Mouse (Mus musculus) Patski (cell line): ENCODE results near the gene Sept9. TPM values are rescaled to one million over a fixed set of nuclear protein-coding genes. Genes with fewer than 3 reads are reported as not detected.

Experiments
- ATAC-seq: fragments of 100-300 bp; one replicate; pipeline ENCODE4 v1.8.0; 2021
- CTCF ChIA-PET: fragments of 350-600 bp; sonication (Branson Sonifier 250); formaldehyde crosslinking; loops from one replicate; lab custom pipeline; 2022; ENCODE audit warnings: inconsistent platforms; lab: Charles Lee
- POLR2A ChIA-PET: fragments of 350-600 bp; sonication (Branson Sonifier 250); formaldehyde crosslinking; loops from one replicate; lab custom pipeline; 2022; ENCODE audit warnings: antibody characterized with exemption, inconsistent platforms; lab: Charles Lee
- DNase-seq: peaks from one replicate; pipeline ENCODE4 v3.0.0-alpha.2; 2011; ENCODE audit warnings: low read depth, low spot score
- H3K27me3 ChIP-seq: fragments of 371-371 bp; one replicate; pipeline ENCODE4 v1.5.1; 2021
- CTCF ChIP-seq: fragments of 100-300 bp; IDR thresholded peaks from one replicate; pipeline ENCODE4 v1.5.1; 2021
- in situ Hi-C: fragments of 300-500 bp; cut with MboI; formaldehyde crosslinking; loops from 3 replicates; pipeline ENCODE4 v1.11.1; 2018; ENCODE audit warnings: low pct_unique_long_range_greater_than_20kb, mixed read lengths
- polyA plus RNA-seq: library from polyadenylated mRNA; unstranded; gene quantifications from one replicate; pipeline ENCODE4 v1.2.3, GENCODE M21; 2021

The Sept9 gene
- polyA plus RNA-seq, 1 experiment from 2014 or later = 87.6 TPM

GRCm38 (mm10) chr11:117194475-117194937 lies 5.0 kb upstream of the Sept9 start:
- DNase-seq (no peak), ATAC-seq (no peak)
- no peaks in the 10 kb centered on the region for H3K27me3 ChIP-seq
- in situ Hi-C loops = no loop called here
- POLR2A ChIA-PET = interaction anchor here (0.8 kb wide), 1 partner anchor 11 kb away, joined by 3 read pairs; no protein-coding TSS in a partner anchor
- CTCF ChIA-PET = no interaction called here
- TF ChIP-seq CTCF = no peak

DNA sequence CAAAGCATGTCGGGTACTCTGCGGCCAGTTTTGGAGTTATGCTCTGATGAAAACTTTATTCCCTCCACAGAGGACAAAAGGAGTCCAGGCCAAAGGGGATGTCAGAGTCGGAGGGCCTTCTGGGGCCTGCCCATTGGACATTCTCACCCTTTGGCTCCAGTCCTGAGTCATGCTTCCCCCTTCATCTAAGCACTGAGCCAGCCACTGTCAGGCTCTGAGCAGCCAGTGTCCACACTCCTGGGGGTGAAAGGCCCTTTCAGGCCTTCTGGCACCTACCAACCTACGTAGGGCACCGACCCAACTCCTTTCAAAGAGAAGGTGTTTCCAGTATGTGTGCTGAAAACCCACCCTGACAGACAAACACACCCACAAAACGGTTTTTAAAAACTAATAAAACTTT lies 3.8 kb upstream of the Sept9 start:
- in situ Hi-C loops = no loop called here
- TF ChIP-seq CTCF = no peak
- no peaks in the 10 kb centered on the region for H3K27me3 ChIP-seq
- CTCF ChIA-PET = interaction anchor here (0.7 kb wide), 1 partner anchor 8 kb away, joined by 3 read pairs; no protein-coding TSS in a partner anchor
- ATAC-seq (no peak), DNase-seq (no peak)
- POLR2A ChIA-PET = no interaction called here

DNA sequence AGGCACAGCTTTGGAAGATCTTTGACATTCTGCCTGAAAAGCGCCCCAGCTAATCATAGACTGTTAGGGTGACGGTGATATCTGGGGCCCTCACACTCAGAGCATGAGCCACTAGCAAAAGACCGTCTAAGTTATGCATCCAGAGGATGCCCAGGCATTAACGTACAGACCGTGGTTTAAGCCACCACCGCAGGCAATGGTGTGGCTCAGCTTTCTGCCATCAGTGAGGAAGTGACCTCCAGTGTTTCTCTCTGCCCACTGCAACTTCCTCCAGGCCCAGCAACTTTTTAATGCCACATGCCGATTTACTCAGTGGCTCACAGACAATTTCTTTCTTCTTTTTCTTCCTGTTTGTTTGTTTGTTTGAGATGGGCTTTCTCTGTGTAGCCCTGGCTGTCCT lies 2.8 kb upstream of the Sept9 start:
- DNase-seq (no peak), ATAC-seq (no peak)
- in situ Hi-C loops = no loop called here
- no peak for TF ChIP-seq CTCF
- ChIA-PET POLR2A (interaction anchor here (0.6 kb wide), 2 partner anchors 90 to 410 kb away, joined by 4 read pairs; no protein-coding TSS in a partner anchor), CTCF (no interaction called here)
- no peaks in the 10 kb centered on the region for H3K27me3 ChIP-seq

GRCm38 (mm10) chr11:117198122-117198521 lies 1.3 kb upstream of the Sept9 start:
- in situ Hi-C loops = no loop called here
- no peak for DNase-seq
- TF ChIP-seq CTCF = no peak
- ChIA-PET POLR2A (interaction anchor here (0.6 kb wide), 1 partner anchor 13 kb away, joined by 3 read pairs; no protein-coding TSS in a partner anchor), CTCF (no interaction called here)
- ATAC-seq = no peak
- H3K27me3 ChIP-seq = no peaks in the 10 kb centered on the region

GRCm38 (mm10) chr11:117201846-117202245 lies 2.4 kb downstream of the Sept9 start:
- in situ Hi-C loops = no loop called here
- POLR2A ChIA-PET = no interaction called here
- ATAC-seq (no peak), DNase-seq (no peak)
- TF ChIP-seq CTCF = no peak
- CTCF ChIA-PET = no interaction called here
- no peaks in the 10 kb centered on the region for H3K27me3 ChIP-seq

- POLR2A ChIA-PET = no interaction called here
- in situ Hi-C loops = no loop called here
- TF ChIP-seq CTCF = no peak
- CTCF ChIA-PET = interaction anchor here (1.5 kb wide), 1 partner anchor 23 kb away, joined by 6 read pairs; no protein-coding TSS in a partner anchor
- ATAC-seq = no peak
- no peaks in the 10 kb centered on the region for H3K27me3 ChIP-seq
- no peak for DNase-seq
Observed at GRCm38 (mm10) chr11:117204606-117205005, 5.1 kb downstream of the Sept9 start.

- DNase-seq = no peak
- in situ Hi-C loops = no loop called here
- no peak for TF ChIP-seq CTCF
- ChIA-PET POLR2A (no interaction called here), CTCF (interaction anchor here (1.5 kb wide), 1 partner anchor 23 kb away, joined by 6 read pairs; no protein-coding TSS in a partner anchor)
- peak; percentile 22 for ATAC-seq
- no peaks in the 10 kb centered on the region for H3K27me3 ChIP-seq
Observed at GRCm38 (mm10) chr11:117205042-117205441, 5.6 kb downstream of the Sept9 start.

DNA sequence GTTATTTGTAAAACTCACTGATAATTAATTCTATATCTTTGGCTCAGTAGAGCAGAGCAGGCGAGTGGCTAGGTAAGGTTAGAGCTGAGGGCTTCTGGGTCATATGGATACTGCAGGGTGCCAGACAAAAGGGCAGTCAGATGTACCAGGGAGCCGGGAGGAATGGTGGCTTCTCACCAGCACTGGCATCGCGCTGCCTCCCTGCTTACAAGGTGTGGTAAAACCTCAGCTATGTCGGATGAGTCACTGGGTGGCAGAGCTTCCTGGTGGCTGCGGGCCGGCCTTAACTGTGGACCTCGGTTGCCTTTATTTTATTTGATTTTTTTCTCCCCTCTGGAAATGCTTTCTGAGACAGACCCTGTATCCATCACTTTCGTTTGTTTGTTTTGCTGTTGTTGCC lies 6.0 kb downstream of the Sept9 start:
- ChIA-PET CTCF (interaction anchor here (1.5 kb wide), 1 partner anchor 22 kb away, joined by 6 read pairs; no protein-coding TSS in a partner anchor), POLR2A (interaction anchor here (1.1 kb wide), 1 partner anchor 11 kb away, joined by 3 read pairs; no protein-coding TSS in a partner anchor)
- H3K27me3 ChIP-seq = no peaks in the 10 kb centered on the region
- TF ChIP-seq CTCF = no peak
- ATAC-seq = peak; percentile 61
- in situ Hi-C loops = no loop called here
- peak; percentile 64 for DNase-seq

GRCm38 (mm10) chr11:117207436-117207835 lies 8.0 kb downstream of the Sept9 start:
- TF ChIP-seq CTCF = no peak
- no peak for ATAC-seq
- DNase-seq = no peak
- in situ Hi-C loops = no loop called here
- no peaks in the 10 kb centered on the region for H3K27me3 ChIP-seq
- CTCF ChIA-PET = no interaction called here
- POLR2A ChIA-PET = no interaction called here

GRCm38 (mm10) chr11:117208151-117208673 lies 8.8 kb downstream of the Sept9 start:
- ATAC-seq (no peak), DNase-seq (peak; percentile 31)
- no peaks in the 10 kb centered on the region for H3K27me3 ChIP-seq
- no peak for TF ChIP-seq CTCF
- ChIA-PET POLR2A (no interaction called here), CTCF (no interaction called here)
- in situ Hi-C loops = no loop called here

- POLR2A ChIA-PET = no interaction called here
- CTCF ChIA-PET = no interaction called here
Observed at GRCm38 (mm10) chr11:117216713-117217112, 17.3 kb downstream of the Sept9 start.

More at GRCm38 (mm10) chr11:117216713-117217112, 17.3 kb downstream of the Sept9 start:
- ATAC-seq (no peak), DNase-seq (no peak)
- in situ Hi-C loops = no loop called here
- H3K27me3 ChIP-seq = no peaks in the 10 kb centered on the region
- TF ChIP-seq CTCF = no peak
